In genomic region chr4:57954580-57954979, GRCm38 (mm10) we compare ENCODE assay signal across 7 mouse cellular contexts. TPM values are rescaled to one million over a fixed set of nuclear protein-coding genes. Genes with fewer than 3 reads are reported as not detected.
DNase-seq lines count a peak whose midpoint lies in the region; ATAC-seq and TF ChIP-seq lines count a peak whose summit lies in the region.

No protein-coding gene starts in this region.

- peak overlapping the region; percentile 84 for H3K27ac ChIP-seq in liver, adult 2 months (replicated peaks; ENCODE audit: insufficient read depth, low read depth, low read length)
- no peak overlapping the region for H3K27ac ChIP-seq in embryonic facial prominence, embryonic 15.5 days (replicated peaks)
- peak overlapping the region; percentile 85; the same call in 1 of the 2 replicates for H3K27ac ChIP-seq in limb, embryonic 14.5 days (replicated peaks; ENCODE audit: low read depth, low read length)
- no peak overlapping the region; the same call in 1 of the 2 replicates for H3K27ac ChIP-seq in stomach, embryonic 14.5 days (ENCODE audit: low read length)

- H3K9ac ChIP-seq in liver, adult 2 months (ENCODE audit: low read depth, low read length), result no peak overlapping the region; the same call in 1 of the 2 replicates
- H3K9ac ChIP-seq in embryonic facial prominence, embryonic 15.5 days, result no peak overlapping the region
- H3K9ac ChIP-seq in limb, embryonic 14.5 days (ENCODE audit: low read depth, low read length, severe bottlenecking), result no peak overlapping the region
- H3K9ac ChIP-seq in stomach, embryonic 14.5 days (replicated peaks; ENCODE audit: low read depth, low read length), result no peak overlapping the region

- DNase-seq in liver, adult 2 months (ENCODE audit: extremely low read depth, low read depth, low spot score), result peak; percentile 56
- no peak for DNase-seq in liver
- no peak for DNase-seq in limb, embryonic 14.5 days (ENCODE audit: low spot score)
- no peak for DNase-seq in frontal cortex, postnatal 10 days (ENCODE audit: low spot score in 2 of 2)
- DNase-seq in cerebellum, adult 8-10 months, result no peak

- TF ChIP-seq POLR2A in liver, adult 2 months (IDR thresholded peaks at IDR 0.05; ENCODE audit: extremely low read depth, insufficient read depth, low read length), result no peak
- TF ChIP-seq POLR2A in limb, embryonic 14.5 days (IDR thresholded peaks at IDR 0.05; ENCODE audit: borderline replicate concordance, extremely low read depth, insufficient read depth, insufficient read length), result no peak

- WGBS in liver, adult 2 months, result 23% methylated on average over 6 of the region's 6 CpGs
- 69% methylated on average over 6 of the region's 6 CpGs for WGBS in embryonic facial prominence, embryonic 15.5 days
- WGBS in limb, embryonic 14.5 days, result 75% methylated on average over 6 of the region's 6 CpGs
- 55% methylated on average over 6 of the region's 6 CpGs for WGBS in stomach, embryonic 14.5 days

- peak overlapping the region; percentile 63 for H3K4me2 ChIP-seq in embryonic facial prominence, embryonic 15.5 days (replicated peaks)
- peak overlapping the region; percentile 68 for H3K4me2 ChIP-seq in limb, embryonic 14.5 days (replicated peaks; ENCODE audit: low read depth, low read length, severe bottlenecking)
- H3K4me2 ChIP-seq in stomach, embryonic 14.5 days (replicated peaks; ENCODE audit: low read depth, low read length), result peak overlapping the region; percentile 39

- peaks cover 15% of the 10 kb centered on the region; the same call in 1 of the 2 replicates for H3K79me2 ChIP-seq in liver, adult 2 months (ENCODE audit: control insufficient read depth, insufficient read depth, low read length)

- H3K27me3 ChIP-seq in liver, adult 2 months (ENCODE audit: control insufficient read depth, insufficient read depth, low read length), result no peaks in the 10 kb centered on the region
- no peaks in the 10 kb centered on the region for H3K27me3 ChIP-seq in embryonic facial prominence, embryonic 15.5 days
- no peaks in the 10 kb centered on the region for H3K27me3 ChIP-seq in limb, embryonic 14.5 days (ENCODE audit: control insufficient read depth, insufficient read depth, low read length)
- no peaks in the 10 kb centered on the region for H3K27me3 ChIP-seq in stomach, embryonic 14.5 days (ENCODE audit: control insufficient read depth, insufficient read depth, low read length)

- TF ChIP-seq CTCF in liver, adult 2 months (IDR thresholded peaks at IDR 0.05; ENCODE audit: low read depth, low read length), result no peak

- peaks cover 21% of the 10 kb centered on the region for H3K36me3 ChIP-seq in liver, adult 2 months (ENCODE audit: control insufficient read depth, insufficient read depth, low read length)
- peaks cover 23% of the 10 kb centered on the region for H3K36me3 ChIP-seq in embryonic facial prominence, embryonic 15.5 days
- H3K36me3 ChIP-seq in limb, embryonic 14.5 days (ENCODE audit: control insufficient read depth, insufficient read depth, low read length), result peaks cover 25% of the 10 kb centered on the region
- peaks cover 26% of the 10 kb centered on the region for H3K36me3 ChIP-seq in stomach, embryonic 14.5 days (ENCODE audit: control insufficient read depth, insufficient read depth, low read length)

- no peak for ATAC-seq in embryonic facial prominence, embryonic 15.5 days (ENCODE audit: insufficient number of reproducible peaks, low FRiP score, low TSS enrichment, low read depth)
- no peak for ATAC-seq in limb, embryonic 14.5 days (ENCODE audit: low FRiP score, low read depth)
- no peak for ATAC-seq in stomach, embryonic 14.5 days (ENCODE audit: insufficient number of reproducible peaks, insufficient read depth, low FRiP score, low read depth)

- no peaks in the 10 kb centered on the region for H3K9me3 ChIP-seq in embryonic facial prominence, embryonic 15.5 days (replicated peaks)
- 0 out of 2 replicates have a peak, but pooled peaks cover 9% of the 10 kb centered on the region for H3K9me3 ChIP-seq in limb, embryonic 14.5 days (ENCODE audit: control insufficient read depth, low read length)
- H3K9me3 ChIP-seq in stomach, embryonic 14.5 days (ENCODE audit: control insufficient read depth, low read depth, low read length), result no peaks in the 10 kb centered on the region

- peak overlapping the region; percentile 38 for H3K4me3 ChIP-seq in liver, adult 2 months (ENCODE audit: insufficient read depth, low read depth, low read length)
- H3K4me3 ChIP-seq in embryonic facial prominence, embryonic 15.5 days (replicated peaks), result peak overlapping the region; percentile 87
- H3K4me3 ChIP-seq in limb, embryonic 14.5 days (replicated peaks; ENCODE audit: low read length), result peak overlapping the region; percentile 83
- H3K4me3 ChIP-seq in stomach, embryonic 14.5 days (ENCODE audit: low read depth, low read length), result peak overlapping the region; percentile 63

- H3K4me1 ChIP-seq in liver, adult 2 months (ENCODE audit: control insufficient read depth, insufficient read depth, low read length), result peaks cover 11% of the 10 kb centered on the region
- peaks cover 34% of the 10 kb centered on the region for H3K4me1 ChIP-seq in embryonic facial prominence, embryonic 15.5 days
- H3K4me1 ChIP-seq in limb, embryonic 14.5 days (ENCODE audit: control insufficient read depth, insufficient read depth, low read length), result peaks cover 23% of the 10 kb centered on the region
- H3K4me1 ChIP-seq in stomach, embryonic 14.5 days (ENCODE audit: control insufficient read depth, insufficient read depth, low read length), result peaks cover 20% of the 10 kb centered on the region; the same call in 1 of the 2 replicates

RNA-seq across cellular contexts. Expression of gene Txn1, which starts 1.6 kb away (rescaled TPM):
- 138 and 151 TPM in 2 replicates for total RNA-seq in liver, adult 2 months (2014; rRNA removed)
- polyA plus RNA-seq in liver, adult 2 months (2012; rRNA removed), result 246 and 257 TPM in 2 replicates
- 385 and 393 TPM in 2 replicates for polyA plus RNA-seq in embryonic facial prominence, embryonic 15.5 days (2015; fragmentation: Nextera tagmentation; extraction: Ambion mirVana)
- polyA plus RNA-seq in limb, embryonic 14.5 days (2012; rRNA removed), result 237 and 292 TPM in 2 replicates
- 372 and 378 TPM in 2 replicates for polyA plus RNA-seq in limb, embryonic 14.5 days (2014; fragmentation: Nextera tagmentation; extraction: Ambion mirVana)
- 466 and 478 TPM in 2 replicates for polyA plus RNA-seq in stomach, embryonic 14.5 days (2014; fragmentation: Nextera tagmentation; extraction: Ambion mirVana)

RNA-seq across cellular contexts. Expression of gene D630039A03Rik, which starts 38.5 kb away (rescaled TPM):
- total RNA-seq in liver, adult 2 months (2014; rRNA removed), result 3.2 and 4.9 TPM in 2 replicates
- 10.2 and 14.3 TPM in 2 replicates for polyA plus RNA-seq in liver, adult 2 months (2012; rRNA removed)
- 0.31 and 0.41 TPM in 2 replicates for polyA plus RNA-seq in embryonic facial prominence, embryonic 15.5 days (2015; fragmentation: Nextera tagmentation; extraction: Ambion mirVana)
- 0.33 and 0.36 TPM in 2 replicates for polyA plus RNA-seq in limb, embryonic 14.5 days (2012; rRNA removed)
- polyA plus RNA-seq in limb, embryonic 14.5 days (2014; fragmentation: Nextera tagmentation; extraction: Ambion mirVana), result 0.11 and 0.17 TPM in 2 replicates
- 9.4 and 9.9 TPM in 2 replicates for polyA plus RNA-seq in stomach, embryonic 14.5 days (2014; fragmentation: Nextera tagmentation; extraction: Ambion mirVana)

RNA-seq across cellular contexts. Expression of gene Txndc8, which starts 54.3 kb away (rescaled TPM):
- total RNA-seq in liver, adult 2 months (2014; rRNA removed), result not detected in 2 replicates
- polyA plus RNA-seq in liver, adult 2 months (2012; rRNA removed), result not detected in 2 replicates
- polyA plus RNA-seq in embryonic facial prominence, embryonic 15.5 days (2015; fragmentation: Nextera tagmentation; extraction: Ambion mirVana), result not detected in 2 replicates
- not detected in 2 replicates for polyA plus RNA-seq in limb, embryonic 14.5 days (2012; rRNA removed)
- polyA plus RNA-seq in limb, embryonic 14.5 days (2014; fragmentation: Nextera tagmentation; extraction: Ambion mirVana), result not detected in 2 replicates
- not detected in 2 replicates for polyA plus RNA-seq in stomach, embryonic 14.5 days (2014; fragmentation: Nextera tagmentation; extraction: Ambion mirVana)

Comparison
In these comparisons a context has a peak if more than half of its experiments do, and no peak if none do; other contexts are left out.
1. H3K27ac ChIP-seq: peak in liver, adult 2 months (single experiment) and limb, embryonic 14.5 days (single experiment); none in embryonic facial prominence, embryonic 15.5 days (single experiment) and stomach, embryonic 14.5 days (single experiment).
2. Peak in every context shown above with its lines, with median percentiles within 50 percentile points of each other: H3K4me3 ChIP-seq and H3K4me2 ChIP-seq.